Mouse (Mus musculus) limb, embryonic 15.5 days (tissue): ENCODE results near the gene Abr. TPM values are rescaled to one million over a fixed set of nuclear protein-coding genes. Genes with fewer than 3 reads are reported as not detected.

Experiments used
- ATAC-seq: fragments of 200-750 bp; cut with Nextera tagmentation; 2 replicates; pipeline ENCODE4 v1.8.0; 2017; ENCODE audit warnings: low read depth, moderate TSS enrichment; ENCODE audit not compliant: insufficient number of reproducible peaks, low FRiP score, low TSS enrichment
- H3K27ac ChIP-seq: fragments of 300-500 bp; sonication (generic); 2 replicates; pipeline ENCODE4 v1.5.1; 2015; ENCODE audit warnings: moderate library complexity, mild to moderate bottlenecking, inconsistent platforms
- H3K27me3 ChIP-seq: fragments of 300-500 bp; sonication (generic); 2 replicates; pipeline ENCODE4 v1.6.1; 2015; ENCODE audit warnings: inconsistent platforms
- H3K36me3 ChIP-seq: fragments of 300-500 bp; sonication (generic); 2 replicates; pipeline ENCODE4 v1.6.1; 2015; ENCODE audit warnings: inconsistent platforms
- H3K4me1 ChIP-seq: fragments of 300-500 bp; sonication (generic); 2 replicates; pipeline ENCODE4 v1.6.1; 2015; ENCODE audit warnings: inconsistent platforms
- H3K4me2 ChIP-seq: fragments of 300-500 bp; sonication (generic); 2 replicates; pipeline ENCODE4 v1.6.1; 2015; ENCODE audit warnings: mild to moderate bottlenecking, inconsistent platforms
- H3K4me3 ChIP-seq: fragments of 300-500 bp; sonication (generic); 2 replicates; pipeline ENCODE4 v1.5.1; 2015; ENCODE audit warnings: mild to moderate bottlenecking, inconsistent platforms
- H3K9ac ChIP-seq: fragments of 300-500 bp; sonication (generic); 2 replicates; pipeline ENCODE4 v1.6.1; 2015; ENCODE audit warnings: inconsistent platforms
- H3K9me3 ChIP-seq: fragments of 300-500 bp; sonication (generic); 2 replicates; pipeline ENCODE4 v1.6.1; 2016; ENCODE audit warnings: inconsistent platforms
- WGBS: fragments of 180-500 bp; shearing (Covaris S2); methylation state at CpG from one replicate; pipeline ENCODE4 v1.1.7; 2015; 5-methylcytosine and 5-hydroxymethylcytosine counted together
- polyA plus RNA-seq: library from polyadenylated mRNA; unstranded; fragments of >200 nt; fragmentation: Nextera tagmentation; extraction: Ambion mirVana; gene quantifications from 2 replicates; pipeline ENCODE4 v1.2.1, GENCODE M21; 2015

Abr gene
- polyA plus RNA-seq, 1 experiment from 2014 or later: 31.9 TPM

- H3K9ac ChIP-seq: no peak overlapping the region
- 0 out of 2 replicates have a peak overlapping the region, but pooled peaks have one; percentile 12 for H3K27ac ChIP-seq
- ATAC-seq: no peak
- H3K27me3 ChIP-seq: no peaks in the 10 kb centered on the region
- no peaks in the 10 kb centered on the region for H3K36me3 ChIP-seq
- H3K9me3 ChIP-seq: no peaks in the 10 kb centered on the region
- 38% methylated on average over 2 of the region's 2 CpGs for WGBS
- H3K4me1 ChIP-seq: peaks cover 57% of the 10 kb centered on the region
- H3K4me3 ChIP-seq: no peak overlapping the region
- H3K4me2 ChIP-seq: no peak overlapping the region
Measured at GRCm38 (mm10) chr11:76372120-76372519, 250.0 kb downstream of the Abr start.

GRCm38 (mm10) chr11:76370491-76370890 lies 251.6 kb downstream of the Abr start:
- Histone ChIP-seq H3K4me2 (no peak overlapping the region), H3K36me3 (no peaks in the 10 kb centered on the region; the same call in 1 of the 2 replicates), H3K4me3 (no peak overlapping the region), H3K9me3 (no peaks in the 10 kb centered on the region), H3K27me3 (no peaks in the 10 kb centered on the region), H3K27ac (no peak overlapping the region), H3K4me1 (peaks cover 59% of the 10 kb centered on the region), H3K9ac (no peak overlapping the region)
- ATAC-seq: no peak

Other genes with a start within 250 kb of the Abr start
- gene Nxn, start 223.2 kb downstream of the Abr start, polyA plus RNA-seq: 48.1 and 60.8 TPM in 2 replicates
- 101 and 107 TPM in 2 replicates for gene Timm22, start 215.4 kb downstream of the Abr start, polyA plus RNA-seq
- gene Bhlha9, start 50.2 kb upstream of the Abr start, polyA plus RNA-seq: 3.2 and 3.3 TPM in 2 replicates
- gene Trarg1, start 57.5 kb upstream of the Abr start, polyA plus RNA-seq: 0.65 and 1.1 TPM in 2 replicates
- gene Gosr1, start 141.3 kb upstream of the Abr start, polyA plus RNA-seq: 23.1 and 29.5 TPM in 2 replicates
- 9.6 and 11.3 TPM in 2 replicates for gene Cpd, start 224.7 kb upstream of the Abr start, polyA plus RNA-seq